Mouse (Mus musculus) kidney, postnatal 25 days (tissue): ENCODE data around the gene Lrp3.
"Not testable (repeated sequence)": the region's sequence is repeated elsewhere in the genome, so short reads cannot be mapped to it uniquely, and the experiment has no call there.

Experiments used
- DNase-seq, 2 experiments: peaks; one replicate each; pipeline ENCODE4 v3.0.0; 2021; ENCODE audit warnings: mixed read lengths in 2 of 2

Gene Lrp3

GRCm38 (mm10) chr7:35215225-35215624, at the start of gene Lrp3:
Gene Lrp3 (minus strand): TSS chr7:35215498.
- peak; percentile 92 to 96 for DNase-seq

GRCm38 (mm10) chr7:35264746-35265145, 49.4 kb upstream of the Lrp3 start:
- peak; percentile 64 to 67 for DNase-seq

- DNase-seq = no peak
These were observed 48.5 kb upstream of the Lrp3 start for GRCm38 (mm10) chr7:35263595-35264489.

GRCm38 (mm10) chr7:35259384-35259783, 44.1 kb upstream of the Lrp3 start:
- peak in 1 of 2 experiments; percentile 11 for DNase-seq

- no peak for DNase-seq
These were observed 43.0 kb upstream of the Lrp3 start for GRCm38 (mm10) chr7:35258294-35258693.

GRCm38 (mm10) chr7:35252041-35252558, 36.8 kb upstream of the Lrp3 start:
- peak; percentile 44 to 56 for DNase-seq

GRCm38 (mm10) chr7:35237935-35238334, 22.6 kb upstream of the Lrp3 start:
- not testable (repeated sequence) for DNase-seq

- peak; percentile 69 to 79 for DNase-seq
These were observed 20.0 kb upstream of the Lrp3 start for GRCm38 (mm10) chr7:35235308-35235707.

- peak; percentile 97 to 98 for DNase-seq
These were observed 19.3 kb upstream of the Lrp3 start for GRCm38 (mm10) chr7:35234361-35235245.

GRCm38 (mm10) chr7:35233861-35234260, 18.6 kb upstream of the Lrp3 start:
- DNase-seq = no peak

GRCm38 (mm10) chr7:35232796-35233455, 17.6 kb upstream of the Lrp3 start:
- no peak for DNase-seq

GRCm38 (mm10) chr7:35230333-35230732, 15.0 kb upstream of the Lrp3 start:
- DNase-seq = peak in 1 of 2 experiments; percentile 29

GRCm38 (mm10) chr7:35220694-35221365, 5.5 kb upstream of the Lrp3 start:
- peak; percentile 50 to 79 for DNase-seq

- no peak for DNase-seq
These were observed 433 bp upstream of the Lrp3 start for GRCm38 (mm10) chr7:35215731-35216130.

- no peak for DNase-seq
These were observed 666 bp downstream of the Lrp3 start for GRCm38 (mm10) chr7:35214442-35215222.

- DNase-seq = no peak
These were observed 3.5 kb downstream of the Lrp3 start for GRCm38 (mm10) chr7:35211791-35212190.

- no peak for DNase-seq
These were observed 15.5 kb downstream of the Lrp3 start for GRCm38 (mm10) chr7:35199755-35200154.

GRCm38 (mm10) chr7:35198981-35199754, 16.1 kb downstream of the Lrp3 start:
- DNase-seq = no peak

GRCm38 (mm10) chr7:35197022-35197421, 18.3 kb downstream of the Lrp3 start:
- DNase-seq = no peak

GRCm38 (mm10) chr7:35191276-35191675, 24.0 kb downstream of the Lrp3 start:
- DNase-seq = no peak
